Mouse (Mus musculus) forebrain, embryonic 14.5 days (tissue): Measurements from ENCODE around the gene Aldh1l1. TPM values are rescaled to one million over a fixed set of nuclear protein-coding genes. Genes with fewer than 3 reads are reported as not detected.

Experiments used
- ATAC-seq: fragments of 200-750 bp; cut with Nextera tagmentation; 2 replicates; pipeline ENCODE4 v1.8.0; 2017; ENCODE audit warnings: mild to moderate bottlenecking, moderate library complexity
- DNase-seq: peaks from one replicate; pipeline ENCODE4 v3.0.0-alpha.2; 2015; ENCODE audit warnings: low spot score
- H3K27ac ChIP-seq: fragments of 300-500 bp; sonication (generic); 2 replicates; pipeline ENCODE4 v1.5.1; 2014; ENCODE audit warnings: low read depth, mild to moderate bottlenecking, control low read depth, low read length, moderate library complexity
- H3K27me3 ChIP-seq: fragments of 300-500 bp; sonication (generic); replicated peaks from 2 replicates; pipeline ENCODE4 v1.6.1; 2014; ENCODE audit warnings: low read length, control low read depth, mixed read lengths; ENCODE audit not compliant: control insufficient read depth, insufficient read depth
- H3K36me3 ChIP-seq: fragments of 300-500 bp; sonication (generic); 2 replicates; pipeline ENCODE4 v1.6.1; 2014; ENCODE audit warnings: low read length, control low read depth; ENCODE audit not compliant: control insufficient read depth, insufficient read depth
- H3K4me1 ChIP-seq: fragments of 300-500 bp; sonication (generic); 2 replicates; pipeline ENCODE4 v1.6.1; 2014; ENCODE audit warnings: antibody characterized with exemption, low read length, control low read depth; ENCODE audit not compliant: control insufficient read depth, insufficient read depth
- H3K4me2 ChIP-seq: fragments of 300-500 bp; sonication (generic); 2 replicates; pipeline ENCODE4 v1.6.1; 2014; ENCODE audit warnings: mild to moderate bottlenecking, control low read depth, low read length
- H3K4me3 ChIP-seq: fragments of 300-500 bp; sonication (generic); 2 replicates; pipeline ENCODE4 v1.5.1; 2014; ENCODE audit warnings: low read depth, low read length, control low read depth
- H3K9ac ChIP-seq: fragments of 300-500 bp; sonication (generic); 2 replicates; pipeline ENCODE4 v1.6.1; 2014; ENCODE audit warnings: mild to moderate bottlenecking, low read length, control low read depth, moderate library complexity
- H3K9me3 ChIP-seq: fragments of 300-500 bp; sonication (generic); replicated peaks from 2 replicates; pipeline ENCODE4 v1.6.1; 2016; ENCODE audit warnings: low read length, control low read depth, mixed read lengths; ENCODE audit not compliant: control insufficient read depth
- WGBS: fragments of 180-500 bp; shearing (Covaris S2); extraction: QIAGEN DNeasy Blood & Tissue Kit; methylation state at CpG from one replicate; pipeline ENCODE4 v1.1.7; 2014; 5-methylcytosine and 5-hydroxymethylcytosine counted together
- polyA plus RNA-seq: library from polyadenylated mRNA; unstranded; fragments of >200 nt; fragmentation: Nextera tagmentation; extraction: Ambion mirVana; gene quantifications from 2 replicates; pipeline ENCODE4 v1.2.1, GENCODE M21; 2014

Gene Aldh1l1
- polyA plus RNA-seq, 1 experiment from 2014 or later = 15.8 TPM

DNA sequence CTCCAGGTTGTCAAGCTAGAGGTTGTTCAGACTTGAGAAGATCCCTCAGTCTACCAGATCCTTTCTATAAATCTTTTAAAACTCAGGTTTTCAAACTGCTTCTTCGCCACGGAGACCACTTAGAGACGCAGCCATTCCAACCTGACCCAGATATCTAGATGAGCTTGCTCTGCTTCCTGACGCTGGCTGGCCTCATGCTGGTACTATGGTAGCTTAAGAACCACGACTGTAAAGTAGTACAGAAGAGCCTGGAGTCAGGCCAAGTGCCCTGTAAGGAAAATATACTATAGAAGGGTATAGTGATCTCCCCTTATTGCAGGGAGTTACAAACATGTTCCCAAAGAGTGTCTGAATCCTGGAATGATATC lies 119.1 kb downstream of the Aldh1l1 start:
- no peaks in the 10 kb centered on the region for H3K4me1 ChIP-seq

DNA sequence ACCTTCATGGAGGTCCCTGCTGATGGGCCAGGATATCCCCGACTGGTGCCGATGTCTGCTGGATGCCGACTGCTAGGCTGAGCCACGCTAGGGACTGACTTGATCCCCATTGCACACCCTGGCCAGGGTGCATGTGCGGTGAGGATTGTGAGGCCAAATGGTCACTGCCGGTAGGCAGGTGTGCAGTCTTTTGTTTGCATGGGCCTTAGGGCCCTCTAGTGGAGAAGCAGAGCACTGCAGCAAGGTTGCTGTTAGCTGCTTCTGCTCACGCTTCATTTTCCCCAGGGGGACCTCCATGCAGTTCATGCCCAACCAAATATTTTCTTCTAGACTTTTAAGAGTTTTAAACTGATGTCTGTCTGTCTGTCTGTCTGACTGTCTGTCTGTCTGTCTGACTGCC lies 120.3 kb downstream of the Aldh1l1 start:
- Histone ChIP-seq H3K4me2 (no peak overlapping the region), H3K9ac (no peak overlapping the region)
- WGBS = 24% methylated on average over 7 of the region's 7 CpGs

More for the DNA sequence above, 119.1 kb downstream of the Aldh1l1 start:
- 20% methylated on average over 5 of the region's 5 CpGs for WGBS
- Histone ChIP-seq H3K36me3 (no peaks in the 10 kb centered on the region), H3K4me2 (peak overlapping the region; percentile 91), H3K27ac (no peak overlapping the region), H3K4me3 (peak overlapping the region; percentile 55), H3K27me3 (no peaks in the 10 kb centered on the region), H3K9ac (peak overlapping the region; percentile 72), H3K9me3 (no peaks in the 10 kb centered on the region)
- ATAC-seq (no peak), DNase-seq (peak; percentile 23)

DNA sequence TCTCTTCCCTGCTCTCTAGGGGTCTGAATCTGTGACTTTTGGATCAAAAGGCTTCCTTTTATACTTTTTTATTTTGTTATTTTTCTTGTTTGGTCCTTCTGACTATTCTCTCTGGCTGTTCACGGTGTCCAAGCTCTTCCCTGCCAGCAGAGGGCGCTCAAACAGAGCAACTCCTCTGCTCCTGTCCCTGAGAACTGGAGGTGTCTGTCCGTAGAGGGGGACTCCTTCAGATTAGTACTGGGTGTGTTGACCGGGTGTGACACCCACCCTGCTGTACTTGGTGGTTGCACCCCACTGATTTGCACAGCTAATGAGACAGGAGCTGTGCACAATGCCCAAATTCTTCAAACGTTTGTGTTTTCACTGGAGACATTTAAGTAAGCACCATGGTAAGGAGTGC lies 121.0 kb downstream of the Aldh1l1 start:
- WGBS = 15% methylated on average over 5 of the region's 5 CpGs
- Histone ChIP-seq H3K4me1 (no peaks in the 10 kb centered on the region), H3K27me3 (no peaks in the 10 kb centered on the region), H3K36me3 (no peaks in the 10 kb centered on the region), H3K4me3 (no peak overlapping the region), H3K9ac (no peak overlapping the region), H3K9me3 (no peaks in the 10 kb centered on the region), H3K4me2 (no peak overlapping the region), H3K27ac (no peak overlapping the region)
- ATAC-seq (no peak), DNase-seq (peak; percentile 76)

More for the DNA sequence above, 120.3 kb downstream of the Aldh1l1 start:
- Histone ChIP-seq H3K9me3 (no peaks in the 10 kb centered on the region), H3K4me1 (no peaks in the 10 kb centered on the region), H3K4me3 (no peak overlapping the region), H3K27ac (no peak overlapping the region), H3K27me3 (no peaks in the 10 kb centered on the region), H3K36me3 (no peaks in the 10 kb centered on the region)
- DNase-seq (peak; percentile 75), ATAC-seq (no peak)

DNA sequence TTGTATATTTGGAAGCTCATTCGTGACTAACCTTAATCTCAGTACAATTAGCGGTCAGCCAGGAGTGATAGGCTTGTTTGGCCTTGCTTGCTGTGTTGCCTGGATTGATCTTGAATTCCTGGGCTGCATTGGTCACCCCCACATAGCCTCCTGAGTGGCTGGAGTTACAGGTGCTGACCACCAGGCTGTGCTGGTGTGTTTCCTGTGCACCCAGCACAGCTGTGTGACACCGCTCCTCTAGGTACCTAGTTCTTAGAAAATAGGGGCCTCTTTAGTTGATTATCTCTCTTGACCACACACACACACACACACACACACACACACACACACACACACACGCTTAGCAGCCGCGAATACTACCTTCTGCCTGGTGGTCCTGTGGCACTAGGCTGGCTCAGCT lies 122.0 kb downstream of the Aldh1l1 start:
- Histone ChIP-seq H3K9ac (no peak overlapping the region), H3K4me2 (no peak overlapping the region), H3K4me3 (no peak overlapping the region), H3K27ac (no peak overlapping the region), H3K4me1 (no peaks in the 10 kb centered on the region), H3K27me3 (no peaks in the 10 kb centered on the region), H3K36me3 (no peaks in the 10 kb centered on the region), H3K9me3 (no peaks in the 10 kb centered on the region)
- no peak for ATAC-seq
- 68% methylated on average over 6 of the region's 6 CpGs for WGBS
- DNase-seq = no peak

DNA sequence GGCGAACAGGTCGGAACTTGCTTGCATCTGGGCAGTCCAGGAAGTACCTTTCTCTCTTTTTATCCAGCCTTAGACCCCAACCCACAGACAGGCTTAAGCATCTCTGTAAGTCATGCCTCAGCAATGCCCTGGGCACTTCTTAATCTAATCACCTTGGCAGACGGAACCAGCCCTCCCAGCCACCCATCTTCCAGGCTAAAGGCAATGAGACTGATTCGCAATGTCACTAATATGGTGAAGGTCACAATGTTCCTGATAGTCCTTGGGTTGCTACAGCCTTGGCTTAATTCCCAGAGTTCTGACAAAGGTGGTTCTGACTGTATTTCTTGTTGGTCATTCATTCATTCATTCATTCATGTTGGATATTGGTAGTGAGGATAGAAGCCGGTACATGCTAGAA lies 124.0 kb downstream of the Aldh1l1 start:
- Histone ChIP-seq H3K4me1 (no peaks in the 10 kb centered on the region), H3K4me2 (no peak overlapping the region), H3K9ac (no peak overlapping the region), H3K36me3 (no peaks in the 10 kb centered on the region), H3K27me3 (no peaks in the 10 kb centered on the region), H3K27ac (no peak overlapping the region), H3K9me3 (no peaks in the 10 kb centered on the region), H3K4me3 (no peak overlapping the region)
- DNase-seq (no peak), ATAC-seq (no peak)
- WGBS = 95% methylated on average over 5 of the region's 5 CpGs

DNA sequence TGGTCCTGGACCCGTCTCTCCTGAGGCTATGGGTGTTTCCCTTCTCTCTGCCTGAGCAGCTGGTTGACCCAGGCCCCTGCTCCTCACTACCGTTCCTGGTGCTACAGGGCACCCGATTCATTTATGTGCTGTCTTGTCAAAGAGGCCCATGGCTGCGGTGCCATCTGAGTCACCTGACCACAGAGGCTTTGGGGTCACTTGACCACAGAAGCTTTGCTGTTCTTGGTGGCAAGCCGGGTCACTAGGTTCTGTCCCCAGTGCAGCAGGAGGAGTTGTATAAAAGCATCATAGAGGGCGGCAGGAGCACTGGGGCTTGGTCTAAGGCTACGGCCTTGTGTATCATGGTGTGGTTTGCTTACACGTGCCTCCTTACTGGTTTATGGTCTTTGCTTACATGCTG lies 127.0 kb downstream of the Aldh1l1 start:
- no peaks in the 10 kb centered on the region for H3K27me3 ChIP-seq
- ATAC-seq (no peak), DNase-seq (no peak)
- H3K9me3 ChIP-seq = no peaks in the 10 kb centered on the region
- no peak overlapping the region for H3K27ac ChIP-seq
- H3K4me1 ChIP-seq = no peaks in the 10 kb centered on the region
- H3K36me3 ChIP-seq = no peaks in the 10 kb centered on the region
- H3K4me3 ChIP-seq = no peak overlapping the region
- no peak overlapping the region for H3K9ac ChIP-seq
- no peak overlapping the region for H3K4me2 ChIP-seq
- WGBS = 86% methylated on average over 8 of the region's 8 CpGs

DNA sequence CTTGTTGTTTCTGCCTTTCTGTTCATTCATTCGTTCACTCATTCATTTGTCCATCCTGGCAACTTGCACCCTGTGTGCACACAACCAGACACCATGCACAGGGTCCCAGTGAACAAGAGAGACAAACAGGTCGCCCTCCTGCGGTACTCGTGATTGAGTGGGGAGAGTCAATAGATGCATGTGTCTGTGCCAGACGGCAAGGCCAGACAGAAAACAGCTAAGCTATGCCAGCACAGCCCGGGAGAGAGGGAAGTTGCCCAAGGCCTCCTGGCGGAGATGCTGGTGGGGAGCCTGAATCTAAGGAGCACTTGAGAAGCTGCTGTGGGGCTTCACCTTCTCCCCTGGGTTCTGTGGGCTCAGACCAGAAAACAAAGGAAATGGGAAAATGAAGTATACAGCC lies 129.1 kb downstream of the Aldh1l1 start:
- H3K27ac ChIP-seq = no peak overlapping the region
- no peak overlapping the region for H3K4me3 ChIP-seq
- 67% methylated on average over 7 of the region's 7 CpGs for WGBS
- no peaks in the 10 kb centered on the region for H3K4me1 ChIP-seq
- no peaks in the 10 kb centered on the region for H3K36me3 ChIP-seq
- H3K9me3 ChIP-seq = no peaks in the 10 kb centered on the region
- peak; percentile 11 for DNase-seq
- H3K27me3 ChIP-seq = no peaks in the 10 kb centered on the region
- H3K4me2 ChIP-seq = no peak overlapping the region
- no peak for ATAC-seq
- no peak overlapping the region for H3K9ac ChIP-seq

DNA sequence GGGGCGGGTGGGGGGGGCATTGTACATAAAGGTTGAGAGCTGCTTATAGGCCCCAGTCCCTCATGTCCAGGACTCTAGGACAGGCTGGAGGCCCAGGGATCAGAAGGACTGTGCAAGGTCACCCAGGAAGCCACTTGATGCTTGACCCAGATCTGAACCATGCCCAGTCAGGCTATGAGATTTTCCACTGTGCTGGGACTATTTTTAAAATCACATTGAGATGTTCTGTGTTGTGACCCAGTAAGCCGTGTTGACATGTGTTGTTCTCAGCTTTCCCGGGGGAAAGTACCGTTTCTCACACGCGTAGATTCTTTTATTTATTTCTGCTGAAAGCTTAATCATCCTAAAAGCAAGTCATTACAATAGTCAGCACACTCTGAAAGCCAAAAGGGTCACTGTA lies 129.8 kb downstream of the Aldh1l1 start:
- H3K9me3 ChIP-seq = no peaks in the 10 kb centered on the region
- 80% methylated on average over 6 of the region's 6 CpGs for WGBS

DNA sequence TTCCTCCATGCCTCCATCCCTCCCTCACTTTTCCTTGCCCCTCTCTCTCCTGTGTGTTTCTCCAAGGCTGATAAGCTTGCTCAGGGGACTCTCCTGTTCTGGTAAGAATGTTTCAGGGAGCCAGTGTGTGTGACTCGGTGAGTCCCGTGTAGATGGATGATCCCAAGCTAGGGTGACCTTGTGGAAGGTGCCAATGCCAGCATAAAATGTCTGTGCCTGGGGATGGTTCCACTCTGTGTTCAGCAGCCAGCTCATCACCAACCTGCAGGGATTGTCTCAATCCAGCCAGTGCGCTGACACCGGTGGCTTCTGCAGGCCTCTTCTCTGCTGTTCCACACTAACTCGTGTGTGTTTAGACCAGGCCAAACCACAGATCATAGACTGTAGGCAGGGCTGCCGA lies 130.3 kb downstream of the Aldh1l1 start:
- Histone ChIP-seq H3K27me3 (no peaks in the 10 kb centered on the region), H3K4me1 (no peaks in the 10 kb centered on the region), H3K9me3 (no peaks in the 10 kb centered on the region), H3K4me3 (no peak overlapping the region), H3K9ac (no peak overlapping the region), H3K4me2 (no peak overlapping the region), H3K36me3 (no peaks in the 10 kb centered on the region), H3K27ac (no peak overlapping the region)
- DNase-seq (no peak), ATAC-seq (no peak)
- 90% methylated on average over 6 of the region's 6 CpGs for WGBS

More for the DNA sequence above, 129.8 kb downstream of the Aldh1l1 start:
- H3K27me3 ChIP-seq = no peaks in the 10 kb centered on the region
- no peaks in the 10 kb centered on the region for H3K36me3 ChIP-seq
- H3K4me1 ChIP-seq = no peaks in the 10 kb centered on the region
- ATAC-seq (no peak), DNase-seq (no peak)
- no peak overlapping the region for H3K4me3 ChIP-seq
- H3K4me2 ChIP-seq = no peak overlapping the region
- H3K27ac ChIP-seq = no peak overlapping the region
- H3K9ac ChIP-seq = no peak overlapping the region
